Comparison of ENCODE assay signal across 24 mouse cellular contexts in genomic region chr17:84340574-84340973, GRCm38 (mm10).
"Had no signal": no experiment of that assay in that cellular context is flagged by ENCODE, and none has a peak within 500 bp of the region (broad histone marks: within the 10 kb centered on the region; RNA-seq: fewer than 3 reads in every experiment).

No protein-coding gene starts in this region.

- H3K9me3 ChIP-seq: heart, embryonic 12.5 days; hindbrain, embryonic 13.5 days; hindbrain, embryonic 15.5 days; kidney, embryonic 15.5 days; limb, embryonic 10.5 days; limb, embryonic 12.5 days; liver, embryonic 13.5 days had no signal

- H3K4me2 ChIP-seq: heart, embryonic 12.5 days; hindbrain, embryonic 13.5 days; hindbrain, embryonic 15.5 days; kidney, embryonic 15.5 days; limb, embryonic 12.5 days; liver, embryonic 11.5 days; liver, embryonic 13.5 days had no signal

- H3K27ac ChIP-seq: heart, adult 2 months; hindbrain, embryonic 13.5 days; hindbrain, embryonic 15.5 days; hindbrain, postnatal 0 days; kidney, embryonic 15.5 days; kidney, postnatal 0 days; layer of hippocampus, adult 2 months; left cerebral cortex, adult 2 months; limb, embryonic 10.5 days; limb, embryonic 12.5 days; liver, embryonic 13.5 days had no signal

- H3K9ac ChIP-seq: heart, embryonic 12.5 days; hindbrain, embryonic 13.5 days; hindbrain, embryonic 15.5 days; kidney, embryonic 15.5 days; limb, embryonic 12.5 days; liver, embryonic 13.5 days had no signal

- ATAC-seq: hindbrain, postnatal 0 days; intestine, embryonic 16.5 days had no signal

- DNase-seq: gastrocnemius, postnatal 14 days; gastrocnemius, postnatal 36 days; heart, adult 2 months; heart, postnatal 10 days; heart, postnatal 4 days; kidney, adult 11 months; kidney, adult 2 months; kidney, adult 9 months; kidney, postnatal 25 days; kidney, postnatal 4 days; liver; liver, embryonic 13.5 days had no signal

- H3K27me3 ChIP-seq: heart, embryonic 12.5 days; hindbrain, embryonic 13.5 days; hindbrain, embryonic 15.5 days; kidney, embryonic 15.5 days; limb, embryonic 12.5 days; liver, embryonic 13.5 days had no signal

- H3K4me1 ChIP-seq: hindbrain, embryonic 15.5 days; kidney, embryonic 15.5 days; limb, embryonic 10.5 days; limb, embryonic 12.5 days; liver, embryonic 13.5 days had no signal

- H3K4me3 ChIP-seq: heart, adult 2 months; heart, embryonic 12.5 days; hindbrain, embryonic 13.5 days; hindbrain, embryonic 15.5 days; kidney, embryonic 15.5 days; layer of hippocampus, adult 2 months; left cerebral cortex, adult 2 months; limb, embryonic 10.5 days; limb, embryonic 12.5 days; liver, embryonic 13.5 days had no signal
